Mouse (Mus musculus): Measurements from ENCODE around the gene Atp8b3. TPM values are rescaled to one million over a fixed set of nuclear protein-coding genes. Genes with fewer than 3 reads are reported as not detected.

Gene Atp8b3
- polyA plus RNA-seq, 1 experiment from 2014 or later, result 0.76 TPM

DNA sequence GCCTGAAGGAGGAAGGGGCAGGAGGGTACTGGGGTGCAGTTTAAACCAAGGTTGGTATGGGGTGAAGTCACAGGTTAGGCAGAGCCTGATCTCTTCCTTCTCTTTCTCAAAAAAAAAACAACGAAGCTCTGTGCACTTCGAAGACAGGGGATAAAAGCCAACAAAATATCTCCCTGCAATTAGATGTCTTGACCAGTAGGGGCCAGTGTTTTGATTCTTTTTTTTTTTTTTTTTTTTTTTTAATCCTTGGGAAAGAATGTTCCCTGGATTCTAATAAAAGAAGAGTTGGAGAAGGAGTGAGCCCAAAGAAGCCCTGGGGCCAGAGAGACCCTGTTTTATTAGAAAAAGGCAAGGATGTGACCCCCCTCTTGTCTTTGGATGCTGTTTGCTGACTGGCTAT lies 19.6 kb downstream of the Atp8b3 start:
- no peak overlapping the region for H3K27ac ChIP-seq (replicated peaks; ENCODE audit: low read depth, low read length)
- DNase-seq (no peak), ATAC-seq (ENCODE audit: low FRiP score, low TSS enrichment) (no peak)
- no peaks in the 10 kb centered on the region; the same call in 1 of the 2 replicates for H3K9me3 ChIP-seq (ENCODE audit: control insufficient read depth, low read length)
- H3K27me3 ChIP-seq (ENCODE audit: control insufficient read depth, insufficient read depth, low read length), result no peaks in the 10 kb centered on the region; the same call in 1 of the 2 replicates
- no peak overlapping the region for H3K4me3 ChIP-seq (replicated peaks; ENCODE audit: low read depth, low read length)
- no peaks in the 10 kb centered on the region for H3K36me3 ChIP-seq (ENCODE audit: control insufficient read depth, insufficient read depth, low read length)
- H3K4me2 ChIP-seq (ENCODE audit: low read length), result no peak overlapping the region
- no peak overlapping the region for H3K9ac ChIP-seq (replicated peaks; ENCODE audit: low read length)
- WGBS, result 74% methylated on average over 2 of the region's 2 CpGs
- H3K4me1 ChIP-seq (ENCODE audit: control insufficient read depth, insufficient read depth, low read length), result no peaks in the 10 kb centered on the region

DNA sequence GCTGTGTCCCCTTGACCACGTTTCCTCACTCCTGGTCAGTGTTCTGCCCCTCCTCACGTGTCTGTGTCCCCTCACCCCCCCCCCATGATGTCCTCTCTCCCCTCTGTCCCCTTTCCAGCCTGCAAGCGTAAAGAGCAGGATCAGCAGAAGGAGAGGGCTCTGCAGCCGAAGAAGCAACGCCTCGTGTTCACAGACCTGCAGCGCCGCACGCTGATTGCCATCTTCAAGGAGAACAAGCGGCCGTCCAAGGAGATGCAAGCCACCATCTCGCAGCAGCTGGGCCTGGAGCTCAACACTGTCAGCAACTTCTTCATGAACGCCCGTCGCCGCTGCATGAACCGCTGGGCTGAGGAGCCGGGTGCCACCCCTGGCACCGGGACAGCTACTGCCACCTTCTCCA lies 25.2 kb downstream of the Atp8b3 start:
- Histone ChIP-seq H3K27me3 (ENCODE audit: control insufficient read depth, insufficient read depth, low read length) (peaks cover 6% of the 10 kb centered on the region; the same call in 1 of the 2 replicates), H3K9ac (replicated peaks; ENCODE audit: low read length) (peak overlapping the region; percentile 21; the same call in 1 of the 2 replicates), H3K4me3 (replicated peaks; ENCODE audit: low read depth, low read length) (0 out of 2 replicates have a peak overlapping the region, but pooled peaks have one; percentile 9), H3K4me2 (ENCODE audit: low read length) (peak overlapping the region; percentile 29), H3K36me3 (ENCODE audit: control insufficient read depth, insufficient read depth, low read length) (no peaks in the 10 kb centered on the region), H3K4me1 (ENCODE audit: control insufficient read depth, insufficient read depth, low read length) (peaks cover 2% of the 10 kb centered on the region; the same call in 1 of the 2 replicates), H3K27ac (replicated peaks; ENCODE audit: low read depth, low read length) (no peak overlapping the region), H3K9me3 (ENCODE audit: control insufficient read depth, low read length) (no peaks in the 10 kb centered on the region)
- DNase-seq (peak; percentile 52), ATAC-seq (ENCODE audit: low FRiP score, low TSS enrichment) (no peak)
- WGBS, result 6% methylated on average over 19 of the region's 19 CpGs

- no peaks in the 10 kb centered on the region for H3K9me3 ChIP-seq (ENCODE audit: control insufficient read depth, low read length)
- H3K4me1 ChIP-seq (ENCODE audit: control insufficient read depth, insufficient read depth, low read length), result peaks cover 2% of the 10 kb centered on the region; the same call in 1 of the 2 replicates
- peaks cover 19% of the 10 kb centered on the region for H3K27me3 ChIP-seq (ENCODE audit: control insufficient read depth, insufficient read depth, low read length)
- H3K4me2 ChIP-seq (ENCODE audit: low read length), result no peak overlapping the region
- no peak overlapping the region for H3K9ac ChIP-seq (replicated peaks; ENCODE audit: low read length)
- no peak overlapping the region for H3K27ac ChIP-seq (replicated peaks; ENCODE audit: low read depth, low read length)
- DNase-seq (no peak), ATAC-seq (ENCODE audit: low FRiP score, low TSS enrichment) (no peak)
- WGBS, result 45% methylated on average over 10 of the region's 10 CpGs
- H3K4me3 ChIP-seq (replicated peaks; ENCODE audit: low read depth, low read length), result no peak overlapping the region
- no peaks in the 10 kb centered on the region for H3K36me3 ChIP-seq (ENCODE audit: control insufficient read depth, insufficient read depth, low read length)
Observed at GRCm38 (mm10) chr10:80510273-80510660, 28.7 kb downstream of the Atp8b3 start.

GRCm38 (mm10) chr10:80509412-80510272 lies 29.3 kb downstream of the Atp8b3 start:
- peaks cover 2% of the 10 kb centered on the region; the same call in 1 of the 2 replicates for H3K4me1 ChIP-seq (ENCODE audit: control insufficient read depth, insufficient read depth, low read length)
- H3K4me2 ChIP-seq (ENCODE audit: low read length), result peak overlapping the region; percentile 46
- no peak overlapping the region; the same call in 1 of the 2 replicates for H3K9ac ChIP-seq (replicated peaks; ENCODE audit: low read length)
- no peaks in the 10 kb centered on the region for H3K36me3 ChIP-seq (ENCODE audit: control insufficient read depth, insufficient read depth, low read length)
- no peaks in the 10 kb centered on the region for H3K9me3 ChIP-seq (ENCODE audit: control insufficient read depth, low read length)
- H3K4me3 ChIP-seq (replicated peaks; ENCODE audit: low read depth, low read length), result no peak overlapping the region
- H3K27ac ChIP-seq (replicated peaks; ENCODE audit: low read depth, low read length), result no peak overlapping the region
- DNase-seq (peak; percentile 86), ATAC-seq (ENCODE audit: low FRiP score, low TSS enrichment) (no peak; the same call in 1 of the 2 replicates)
- H3K27me3 ChIP-seq (ENCODE audit: control insufficient read depth, insufficient read depth, low read length), result peaks cover 24% of the 10 kb centered on the region
- WGBS, result 8% methylated on average over 20 of the region's 20 CpGs

DNA sequence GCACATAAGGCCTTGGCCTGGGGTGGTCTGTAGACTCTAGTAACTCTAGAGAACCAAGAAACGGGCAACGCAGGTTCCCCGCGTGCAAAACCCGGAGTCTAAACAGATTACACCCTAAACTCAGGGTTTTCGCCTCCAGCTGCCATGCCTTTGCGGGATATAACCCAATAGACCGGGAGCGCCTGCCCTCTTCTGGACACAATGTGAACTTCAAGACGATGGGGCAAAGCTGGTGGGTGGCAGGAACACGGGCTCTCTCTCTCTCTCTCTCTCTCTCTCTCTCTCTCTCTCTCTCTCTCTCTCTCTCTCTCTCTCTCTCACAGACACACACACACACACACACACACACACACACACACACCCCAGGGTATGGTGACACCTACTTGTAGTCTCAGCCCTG lies 32.7 kb downstream of the Atp8b3 start:
- H3K27me3 ChIP-seq (ENCODE audit: control insufficient read depth, insufficient read depth, low read length), result peaks cover 52% of the 10 kb centered on the region
- no peaks in the 10 kb centered on the region for H3K9me3 ChIP-seq (ENCODE audit: control insufficient read depth, low read length)
- H3K9ac ChIP-seq (replicated peaks; ENCODE audit: low read length), result no peak overlapping the region
- H3K4me2 ChIP-seq (ENCODE audit: low read length), result no peak overlapping the region
- DNase-seq, result peak; percentile 89
- no peak overlapping the region for H3K27ac ChIP-seq (replicated peaks; ENCODE audit: low read depth, low read length)
- no peak overlapping the region for H3K4me3 ChIP-seq (replicated peaks; ENCODE audit: low read depth, low read length)
- under 1% methylated on average over 11 of the region's 11 CpGs for WGBS
- H3K4me1 ChIP-seq (ENCODE audit: control insufficient read depth, insufficient read depth, low read length), result no peaks in the 10 kb centered on the region
- no peak for ATAC-seq (ENCODE audit: low FRiP score, low TSS enrichment)
- H3K36me3 ChIP-seq (ENCODE audit: control insufficient read depth, insufficient read depth, low read length), result no peaks in the 10 kb centered on the region

- WGBS, result under 1% methylated on average over 9 of the region's 9 CpGs
- ATAC-seq (ENCODE audit: low FRiP score, low TSS enrichment) (no peak), DNase-seq (no peak)
- Histone ChIP-seq H3K4me2 (ENCODE audit: low read length) (no peak overlapping the region), H3K9ac (replicated peaks; ENCODE audit: low read length) (no peak overlapping the region), H3K4me3 (replicated peaks; ENCODE audit: low read depth, low read length) (no peak overlapping the region), H3K4me1 (ENCODE audit: control insufficient read depth, insufficient read depth, low read length) (no peaks in the 10 kb centered on the region), H3K27ac (replicated peaks; ENCODE audit: low read depth, low read length) (no peak overlapping the region), H3K27me3 (ENCODE audit: control insufficient read depth, insufficient read depth, low read length) (peaks cover 61% of the 10 kb centered on the region), H3K9me3 (ENCODE audit: control insufficient read depth, low read length) (no peaks in the 10 kb centered on the region), H3K36me3 (ENCODE audit: control insufficient read depth, insufficient read depth, low read length) (no peaks in the 10 kb centered on the region)
Observed at GRCm38 (mm10) chr10:80504724-80505123, 34.2 kb downstream of the Atp8b3 start.

DNA sequence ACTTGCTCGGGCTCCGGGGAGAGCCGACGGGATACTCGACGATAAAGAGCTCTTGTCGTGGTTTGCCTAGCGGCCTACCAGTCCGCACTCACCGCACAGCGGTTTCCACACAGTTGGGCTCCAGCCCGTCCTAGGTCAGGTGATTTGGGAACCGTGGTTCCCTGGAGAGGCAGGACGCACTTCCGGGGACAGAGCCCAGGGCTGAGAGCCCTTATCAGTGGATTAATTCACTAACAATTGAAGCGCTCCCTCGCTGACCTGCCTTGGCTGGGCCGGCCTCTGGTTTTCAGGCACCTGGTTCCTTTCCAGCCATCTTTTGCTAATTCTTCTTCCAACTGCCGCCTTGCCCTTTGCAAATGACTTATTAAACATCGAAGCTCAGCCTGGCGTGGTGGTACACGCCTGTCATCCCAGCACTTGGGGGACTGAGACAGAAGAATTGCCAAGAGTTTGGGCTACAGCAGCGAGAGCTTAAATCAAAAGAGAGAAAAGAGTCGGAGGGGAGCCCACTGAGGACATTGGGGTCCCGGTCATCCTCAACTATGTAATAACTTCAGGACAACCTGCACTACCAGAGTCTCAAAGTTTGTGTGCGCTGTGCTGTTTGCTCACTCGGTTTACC lies 35.2 kb downstream of the Atp8b3 start:
- no peak for ATAC-seq (ENCODE audit: low FRiP score, low TSS enrichment)
- no peak overlapping the region for H3K27ac ChIP-seq (replicated peaks; ENCODE audit: low read depth, low read length)
- no peak overlapping the region for H3K4me2 ChIP-seq (ENCODE audit: low read length)
- H3K4me3 ChIP-seq (replicated peaks; ENCODE audit: low read depth, low read length), result no peak overlapping the region
- WGBS, result 1% methylated on average over 27 of the region's 27 CpGs
- H3K36me3 ChIP-seq (ENCODE audit: control insufficient read depth, insufficient read depth, low read length), result no peaks in the 10 kb centered on the region
- no peaks in the 10 kb centered on the region for H3K4me1 ChIP-seq (ENCODE audit: control insufficient read depth, insufficient read depth, low read length)
- H3K9ac ChIP-seq (replicated peaks; ENCODE audit: low read length), result no peak overlapping the region; the same call in 1 of the 2 replicates
- H3K27me3 ChIP-seq (ENCODE audit: control insufficient read depth, insufficient read depth, low read length), result peaks cover 70% of the 10 kb centered on the region
- no peaks in the 10 kb centered on the region for H3K9me3 ChIP-seq (ENCODE audit: control insufficient read depth, low read length)
- DNase-seq, result no peak

DNA sequence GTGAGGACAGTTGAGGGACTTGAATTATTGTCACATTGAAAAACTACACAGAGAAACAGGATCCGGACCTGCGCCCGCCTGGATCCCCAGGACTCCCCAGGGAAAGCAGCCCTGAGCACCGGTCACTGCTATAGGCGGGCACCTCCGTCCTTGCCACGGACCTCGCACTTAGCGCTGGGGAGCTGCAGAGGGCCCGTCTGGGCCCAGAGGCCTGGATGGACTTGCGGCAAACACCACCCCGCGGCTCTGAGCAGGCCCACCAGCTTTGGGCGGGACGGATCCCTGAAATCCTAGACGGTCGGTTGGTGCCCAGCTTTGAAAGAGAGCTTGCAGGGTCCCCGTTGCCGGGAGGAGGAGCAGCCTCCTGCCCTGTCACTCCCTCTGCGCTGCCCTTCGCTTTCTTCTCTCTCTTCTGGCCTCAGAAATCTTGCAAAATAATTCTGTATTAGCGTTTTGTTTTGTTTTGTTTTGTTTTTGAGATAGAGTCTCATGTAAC lies 36.1 kb downstream of the Atp8b3 start:
- no peaks in the 10 kb centered on the region for H3K4me1 ChIP-seq (ENCODE audit: control insufficient read depth, insufficient read depth, low read length)
- under 1% methylated on average over 22 of the region's 22 CpGs for WGBS
- no peak for DNase-seq
- no peak overlapping the region for H3K9ac ChIP-seq (replicated peaks; ENCODE audit: low read length)
- H3K27me3 ChIP-seq (ENCODE audit: control insufficient read depth, insufficient read depth, low read length), result peaks cover 78% of the 10 kb centered on the region
- H3K27ac ChIP-seq (replicated peaks; ENCODE audit: low read depth, low read length), result no peak overlapping the region
- H3K4me2 ChIP-seq (ENCODE audit: low read length), result no peak overlapping the region
- H3K36me3 ChIP-seq (ENCODE audit: control insufficient read depth, insufficient read depth, low read length), result no peaks in the 10 kb centered on the region
- no peaks in the 10 kb centered on the region for H3K9me3 ChIP-seq (ENCODE audit: control insufficient read depth, low read length)
- H3K4me3 ChIP-seq (replicated peaks; ENCODE audit: low read depth, low read length), result no peak overlapping the region
- no peak for ATAC-seq (ENCODE audit: low FRiP score, low TSS enrichment)

Measured in midbrain, embryonic 14.5 days (tissue).